Mouse (Mus musculus) hindbrain, embryonic 15.5 days (tissue): Measurements from ENCODE around the gene Upb1. TPM values are rescaled to one million over a fixed set of nuclear protein-coding genes. Genes with fewer than 3 reads are reported as not detected.
"Not testable (repeated sequence)": the region's sequence is repeated elsewhere in the genome, so short reads cannot be mapped to it uniquely, and the experiment has no call there.

Source experiments
- ATAC-seq: fragments of 200-750 bp; cut with Nextera tagmentation; 2 replicates; pipeline ENCODE4 v1.8.0; 2017; ENCODE audit warnings: low read depth, moderate number of reproducible peaks, moderate TSS enrichment; ENCODE audit not compliant: low FRiP score
- H3K27ac ChIP-seq: fragments of 300-500 bp; sonication (generic); replicated peaks from 2 replicates; pipeline ENCODE4 v1.5.1; 2015; ENCODE audit warnings: mild to moderate bottlenecking, inconsistent platforms
- H3K27me3 ChIP-seq: fragments of 300-500 bp; sonication (generic); 2 replicates; pipeline ENCODE4 v1.6.1; 2015; ENCODE audit warnings: control low read depth, inconsistent platforms
- H3K36me3 ChIP-seq: fragments of 300-500 bp; sonication (generic); 2 replicates; pipeline ENCODE4 v1.6.1; 2015; ENCODE audit warnings: control low read depth, inconsistent platforms
- H3K4me1 ChIP-seq: fragments of 300-500 bp; sonication (generic); replicated peaks from 2 replicates; pipeline ENCODE4 v1.6.1; 2015; ENCODE audit warnings: control low read depth, inconsistent platforms
- H3K4me2 ChIP-seq: fragments of 300-500 bp; sonication (generic); 2 replicates; pipeline ENCODE4 v1.6.1; 2015; ENCODE audit warnings: moderate library complexity, mild to moderate bottlenecking, inconsistent platforms
- H3K4me3 ChIP-seq: fragments of 300-500 bp; sonication (generic); 2 replicates; pipeline ENCODE4 v1.5.1; 2015; ENCODE audit warnings: mild to moderate bottlenecking, inconsistent platforms
- H3K9ac ChIP-seq: fragments of 300-500 bp; sonication (generic); 2 replicates; pipeline ENCODE4 v1.6.1; 2015; ENCODE audit warnings: inconsistent platforms
- H3K9me3 ChIP-seq: fragments of 300-500 bp; sonication (generic); 2 replicates; pipeline ENCODE4 v1.6.1; 2016; ENCODE audit warnings: control low read depth, inconsistent platforms
- WGBS: fragments of 180-500 bp; shearing (Covaris S2); methylation state at CpG from one replicate; pipeline ENCODE4 v1.1.7; 2015; 5-methylcytosine and 5-hydroxymethylcytosine counted together
- polyA plus RNA-seq: library from polyadenylated mRNA; unstranded; fragments of >200 nt; fragmentation: Nextera tagmentation; extraction: Ambion mirVana; gene quantifications from 2 replicates; pipeline ENCODE4 v1.2.1, GENCODE M21; 2015

The Upb1 gene
- polyA plus RNA-seq = 0.47 and 0.49 TPM in 2 replicates

- H3K9me3 ChIP-seq = no peaks in the 10 kb centered on the region
- H3K4me2 ChIP-seq = no peak within 1 kb of the TSS
- H3K36me3 ChIP-seq = no peaks in the 10 kb centered on the region
- no peak within 1 kb of the TSS for H3K4me3 ChIP-seq
- H3K4me1 ChIP-seq = peaks cover 4% of the 10 kb centered on the region; the same call in 1 of the 2 replicates
- 91% methylated on average over 4 of the region's 4 CpGs for WGBS
- no peak within 1 kb of the TSS for H3K9ac ChIP-seq
- H3K27me3 ChIP-seq = no peaks in the 10 kb centered on the region
- ATAC-seq = no peak
- no peak within 1 kb of the TSS for H3K27ac ChIP-seq
Observed at GRCm38 (mm10) chr10:75400958-75401357, at the start of gene Upb1. Upb1 (plus strand) TSS chr10:75401115.

DNA sequence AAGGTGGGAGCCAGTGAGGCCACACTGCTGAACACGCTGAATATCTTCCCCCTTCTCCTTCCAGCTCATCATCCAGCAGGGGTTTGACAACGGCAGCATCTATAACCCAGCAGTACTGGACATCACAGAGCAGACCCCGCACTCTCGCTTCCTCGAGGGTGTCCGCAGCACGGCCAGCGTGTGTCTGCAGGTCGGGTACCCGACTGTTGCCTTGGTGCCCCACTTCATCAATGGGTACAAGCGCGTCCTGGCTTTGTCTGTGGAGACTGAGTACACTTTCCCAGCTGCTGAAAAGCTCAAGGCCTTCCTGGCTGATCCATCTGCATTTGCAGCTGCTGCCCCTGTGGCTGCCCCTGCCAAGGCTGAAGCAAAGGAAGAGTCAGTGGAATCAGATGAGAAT lies 48.4 kb upstream of the Upb1 start:
- no peak overlapping the region for H3K27ac ChIP-seq
- H3K27me3 ChIP-seq = no peaks in the 10 kb centered on the region
- no peaks in the 10 kb centered on the region for H3K4me1 ChIP-seq
- H3K9me3 ChIP-seq = no peaks in the 10 kb centered on the region
- H3K9ac ChIP-seq = no peak overlapping the region
- H3K36me3 ChIP-seq = no peaks in the 10 kb centered on the region
- WGBS = 95% methylated on average over 12 of the region's 12 CpGs
- no peak for ATAC-seq
- no peak overlapping the region for H3K4me2 ChIP-seq
- H3K4me3 ChIP-seq = no peak overlapping the region

- not testable (repeated sequence) for H3K36me3 ChIP-seq, H3K27me3 ChIP-seq, H3K4me3 ChIP-seq, H3K27ac ChIP-seq, H3K4me2 ChIP-seq, H3K9me3 ChIP-seq, H3K9ac ChIP-seq, ATAC-seq, H3K4me1 ChIP-seq
- 73% methylated on average over 9 of the region's 9 CpGs for WGBS
Observed at GRCm38 (mm10) chr10:75353838-75354241, 47.1 kb upstream of the Upb1 start.

DNA sequence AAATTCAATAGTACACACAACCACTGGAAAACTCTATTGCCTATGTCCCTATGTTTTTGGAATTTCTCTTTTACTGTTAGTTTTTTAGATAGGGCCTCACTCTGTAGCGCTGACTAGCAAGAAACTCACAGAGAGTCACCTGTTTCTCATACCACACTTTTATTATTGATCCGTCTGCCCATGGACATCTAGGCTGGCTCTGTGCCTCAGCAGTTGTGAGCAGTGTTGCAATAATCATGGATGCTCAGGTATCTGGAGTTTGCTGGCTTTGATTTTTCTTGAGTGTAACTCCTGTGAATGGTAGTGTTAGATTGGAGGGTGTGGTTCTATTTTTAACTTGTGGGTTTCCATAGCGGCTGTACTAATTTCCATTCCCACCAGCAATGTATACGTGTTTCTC lies 45.6 kb upstream of the Upb1 start:
- H3K36me3 ChIP-seq = no peaks in the 10 kb centered on the region
- 86% methylated on average over 4 of the region's 4 CpGs for WGBS

GRCm38 (mm10) chr10:75364214-75364690 lies 36.7 kb upstream of the Upb1 start:
- H3K9ac ChIP-seq, H3K4me2 ChIP-seq, H3K4me1 ChIP-seq, H3K36me3 ChIP-seq, H3K9me3 ChIP-seq, H3K27me3 ChIP-seq, H3K4me3 ChIP-seq: not testable (repeated sequence)
- peak; percentile 91 for ATAC-seq
- WGBS = 14% methylated on average over 1 of the region's 1 CpGs
- H3K27ac ChIP-seq = peak overlapping the region; percentile 65

More for the DNA sequence above, 45.6 kb upstream of the Upb1 start:
- H3K4me1 ChIP-seq = no peaks in the 10 kb centered on the region
- H3K9me3 ChIP-seq = no peaks in the 10 kb centered on the region
- no peak overlapping the region for H3K9ac ChIP-seq
- no peak overlapping the region for H3K4me3 ChIP-seq
- no peak for ATAC-seq
- no peak overlapping the region for H3K27ac ChIP-seq
- no peak overlapping the region for H3K4me2 ChIP-seq
- H3K27me3 ChIP-seq = no peaks in the 10 kb centered on the region

DNA sequence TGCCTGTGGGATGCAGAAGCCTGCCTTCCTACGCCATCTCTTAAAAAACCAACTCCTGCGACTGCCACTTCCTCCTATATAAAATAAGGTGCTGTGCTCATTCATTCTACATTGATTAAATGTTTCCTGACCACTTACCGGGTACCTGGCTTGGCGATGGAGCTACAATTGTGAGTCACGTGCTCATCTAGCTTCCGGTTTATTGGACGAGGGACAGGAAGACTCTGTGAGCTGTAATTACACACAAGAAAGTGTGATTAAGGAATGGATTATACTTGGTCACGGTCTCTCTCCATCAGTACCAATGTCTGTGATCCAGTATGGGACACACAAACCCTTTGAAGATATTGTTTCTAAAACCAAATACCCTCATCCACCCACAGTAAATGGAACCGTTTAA lies 36.1 kb upstream of the Upb1 start:
- Histone ChIP-seq H3K27ac (peak overlapping the region; percentile 65), H3K27me3 (no peaks in the 10 kb centered on the region), H3K9me3 (no peaks in the 10 kb centered on the region), H3K9ac (no peak overlapping the region), H3K36me3 (no peaks in the 10 kb centered on the region), H3K4me1 (peaks cover 7% of the 10 kb centered on the region; the same call in 1 of the 2 replicates), H3K4me2 (peak overlapping the region; percentile 15; the same call in 1 of the 2 replicates), H3K4me3 (no peak overlapping the region)
- ATAC-seq = no peak
- 73% methylated on average over 9 of the region's 9 CpGs for WGBS

DNA sequence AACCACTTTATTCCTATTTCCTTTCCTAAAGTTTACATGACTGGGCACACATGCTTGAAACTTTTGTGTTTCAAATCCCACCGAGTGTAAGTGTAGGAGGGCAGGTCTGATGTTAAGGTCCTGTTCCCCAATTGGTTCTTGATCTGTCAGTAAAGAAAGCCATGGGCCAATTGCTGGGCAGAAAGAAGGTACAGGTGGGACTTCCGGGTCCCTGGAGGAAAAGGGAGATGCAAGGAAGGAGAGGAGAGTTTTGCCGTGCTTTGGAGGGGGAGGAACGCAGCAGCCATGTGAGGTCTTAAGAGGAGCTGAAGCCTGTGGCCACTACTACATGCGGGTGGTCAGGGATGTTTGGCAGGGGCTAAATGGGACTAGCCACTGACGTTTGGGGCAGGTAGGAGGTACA lies 35.7 kb upstream of the Upb1 start:
- H3K9me3 ChIP-seq = no peaks in the 10 kb centered on the region
- 45% methylated on average over 6 of the region's 6 CpGs for WGBS
- no peak for ATAC-seq
- H3K4me2 ChIP-seq = peak overlapping the region; percentile 28; the same call in 1 of the 2 replicates
- peaks cover 7% of the 10 kb centered on the region; the same call in 1 of the 2 replicates for H3K4me1 ChIP-seq
- no peak overlapping the region; the same call in 1 of the 2 replicates for H3K27ac ChIP-seq
- no peak overlapping the region for H3K4me3 ChIP-seq
- H3K9ac ChIP-seq = no peak overlapping the region
- H3K36me3 ChIP-seq = no peaks in the 10 kb centered on the region
- no peaks in the 10 kb centered on the region for H3K27me3 ChIP-seq

DNA sequence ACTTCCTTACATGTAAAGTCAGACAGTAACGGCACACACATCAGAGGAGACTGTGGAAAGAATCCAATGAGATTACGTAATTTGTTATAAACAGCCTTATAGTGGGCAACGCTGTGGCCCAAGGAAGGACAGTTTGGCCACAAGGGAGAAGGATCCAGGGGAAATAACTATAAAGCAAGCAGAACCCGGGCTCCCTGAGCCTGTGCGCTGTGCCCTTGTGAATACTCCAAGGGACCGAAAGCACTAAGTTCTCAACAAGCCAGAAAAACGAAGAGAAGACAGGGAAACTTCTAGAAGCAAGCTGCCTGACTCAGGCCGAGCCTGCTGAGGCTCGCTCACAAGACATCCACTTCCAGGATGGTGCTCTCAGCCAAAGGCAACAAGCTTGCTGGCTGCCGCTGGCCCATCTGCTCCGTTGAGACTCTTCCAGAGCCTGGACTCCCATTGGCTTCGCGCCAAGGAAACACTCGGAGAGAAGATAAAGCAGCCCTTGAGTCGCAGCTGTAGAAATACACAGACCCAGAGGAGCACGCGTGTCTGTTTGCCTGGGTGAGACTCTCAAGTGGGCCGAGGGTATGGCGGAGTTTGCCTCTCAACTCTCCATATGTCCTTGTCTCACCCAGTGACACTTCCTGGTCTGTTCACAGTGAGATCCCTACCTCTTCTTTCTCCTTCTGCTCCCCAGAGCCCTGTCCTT lies 27.1 kb upstream of the Upb1 start:
- H3K9ac ChIP-seq, H3K4me2 ChIP-seq, H3K4me1 ChIP-seq, H3K4me3 ChIP-seq, H3K36me3 ChIP-seq, H3K27me3 ChIP-seq, H3K27ac ChIP-seq, H3K9me3 ChIP-seq: not testable (repeated sequence)
- ATAC-seq = peak; percentile 54; the same call in 1 of the 2 replicates
- 67% methylated on average over 13 of the region's 19 CpGs for WGBS

- Histone ChIP-seq H3K4me2 (no peak overlapping the region), H3K4me1 (no peaks in the 10 kb centered on the region), H3K36me3 (no peaks in the 10 kb centered on the region), H3K9me3 (no peaks in the 10 kb centered on the region), H3K4me3 (no peak overlapping the region), H3K9ac (no peak overlapping the region), H3K27ac (no peak overlapping the region), H3K27me3 (no peaks in the 10 kb centered on the region)
- no peak for ATAC-seq
- WGBS = 79% methylated on average over 10 of the region's 10 CpGs
Observed at GRCm38 (mm10) chr10:75378688-75379087, 22.2 kb upstream of the Upb1 start.

DNA sequence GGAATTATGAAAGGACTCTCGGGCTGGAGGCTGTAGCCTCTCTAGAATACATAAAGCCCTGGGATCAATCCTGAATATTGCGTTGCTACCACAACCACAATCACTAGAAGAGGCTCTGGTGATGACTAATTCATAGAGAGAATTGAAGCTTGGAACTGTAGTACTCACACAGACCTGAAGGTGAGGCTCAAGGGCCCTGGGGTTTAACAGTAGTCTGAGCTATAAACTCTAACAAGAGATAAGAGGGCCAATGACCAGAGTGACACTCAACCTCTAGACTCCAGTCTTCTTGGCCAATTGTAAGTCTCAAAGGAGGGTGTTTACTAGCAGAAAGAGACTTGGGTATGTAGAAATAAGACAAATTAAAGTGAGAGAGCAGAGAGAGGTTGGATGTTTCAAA lies 10.8 kb upstream of the Upb1 start:
- 86% methylated on average over 2 of the region's 2 CpGs for WGBS
- no peak overlapping the region for H3K27ac ChIP-seq

DNA sequence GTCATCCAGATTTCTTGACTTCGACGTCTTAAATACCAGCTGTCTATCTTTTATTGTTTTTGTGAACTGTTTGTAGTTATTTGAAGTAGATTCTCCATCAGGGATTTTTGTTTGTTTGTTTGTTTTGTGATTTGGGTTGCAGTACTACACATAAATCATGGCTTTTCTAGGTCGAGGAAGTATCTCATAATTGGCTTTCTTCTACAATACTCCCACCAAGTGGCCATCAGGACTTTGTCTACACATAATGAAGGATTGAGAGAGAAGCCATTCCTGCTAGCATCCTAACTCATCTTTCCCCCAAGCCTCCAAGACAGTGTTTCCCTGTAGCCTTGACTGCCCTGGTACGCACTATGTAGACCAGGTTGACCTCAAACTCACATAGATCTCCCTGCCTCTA lies 10.1 kb upstream of the Upb1 start:
- H3K27ac ChIP-seq = no peak overlapping the region
- H3K27me3 ChIP-seq = no peaks in the 10 kb centered on the region
- ATAC-seq = no peak
- H3K9ac ChIP-seq = no peak overlapping the region
- no peaks in the 10 kb centered on the region for H3K4me1 ChIP-seq
- H3K9me3 ChIP-seq = no peaks in the 10 kb centered on the region
- H3K4me3 ChIP-seq = no peak overlapping the region
- no peak overlapping the region for H3K4me2 ChIP-seq
- H3K36me3 ChIP-seq = no peaks in the 10 kb centered on the region
- WGBS = 91% methylated on average over 4 of the region's 4 CpGs

More for the DNA sequence above, 10.8 kb upstream of the Upb1 start:
- Histone ChIP-seq H3K27me3 (no peaks in the 10 kb centered on the region), H3K4me1 (no peaks in the 10 kb centered on the region), H3K9ac (no peak overlapping the region), H3K36me3 (no peaks in the 10 kb centered on the region), H3K4me3 (no peak overlapping the region), H3K4me2 (no peak overlapping the region), H3K9me3 (no peaks in the 10 kb centered on the region)
- ATAC-seq = no peak

DNA sequence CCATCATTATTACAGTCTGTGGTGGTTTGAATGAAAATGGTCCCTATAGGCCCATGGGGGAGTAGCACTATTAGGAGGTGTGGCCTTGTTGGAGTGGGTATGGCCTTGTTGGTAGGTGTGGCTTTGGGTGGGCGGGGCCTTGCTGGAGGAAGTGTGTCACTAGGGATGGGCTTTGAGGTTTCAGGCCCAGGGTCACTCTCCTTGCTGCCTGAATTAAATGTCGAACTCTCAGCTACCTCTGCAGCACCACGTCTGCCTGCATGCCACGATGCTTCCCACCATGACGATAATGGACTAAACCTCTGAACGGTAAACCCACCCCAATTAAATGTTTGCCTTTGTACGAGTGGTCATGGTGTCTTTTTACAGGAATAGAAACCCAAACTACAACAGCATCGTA lies 6.1 kb upstream of the Upb1 start:
- Histone ChIP-seq H3K36me3 (no peaks in the 10 kb centered on the region), H3K9me3 (no peaks in the 10 kb centered on the region), H3K4me1 (peaks cover 4% of the 10 kb centered on the region; the same call in 1 of the 2 replicates), H3K27me3 (no peaks in the 10 kb centered on the region), H3K4me2 (no peak overlapping the region), H3K4me3 (no peak overlapping the region), H3K9ac (no peak overlapping the region), H3K27ac (no peak overlapping the region)
- WGBS = 90% methylated on average over 8 of the region's 8 CpGs
- ATAC-seq = no peak
